Mouse (Mus musculus): ENCODE measurements around the gene Hsd17b13.

DNA sequence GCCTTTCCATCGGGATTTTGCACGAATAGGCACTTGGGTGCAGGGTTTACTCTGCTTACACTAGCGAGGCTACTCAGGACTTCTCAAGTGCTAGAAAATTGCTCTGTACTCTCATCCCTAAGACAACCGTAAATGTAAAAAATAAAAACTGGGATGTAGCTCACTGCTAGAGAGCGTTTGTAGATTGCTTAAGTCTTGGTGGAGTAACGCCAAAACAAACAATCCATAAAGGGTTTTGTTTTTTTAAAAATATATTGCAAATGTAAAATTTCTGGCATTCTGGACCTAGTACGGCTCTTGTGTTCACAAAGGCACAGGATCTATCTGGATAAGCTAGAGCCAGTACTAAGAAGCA, 49.0 kb downstream of the Hsd17b13 start:
- TF ChIP-seq CTCF (IDR thresholded peaks at IDR 0.05; ENCODE audit: control insufficient read depth, insufficient read depth, insufficient replicate concordance, low read depth, low read length) (no peak), POLR2A (IDR thresholded peaks at IDR 0.05; ENCODE audit: control insufficient read depth, low read depth, low read length) (no peak)

All from testis, adult 2 months (tissue).